Mouse (Mus musculus) limb, embryonic 10.5 days (tissue): ENCODE measurements at regions not wholly inside any gene's neighbourhood (a gene's known extent, or its start where the extent isn't known, plus 50 kb on each side); places are given as distances from the start of the nearest gene placed in this dataset.
"Not testable (repeated sequence)": the region's sequence is repeated elsewhere in the genome, so short reads cannot be mapped to it uniquely, and the experiment has no call there.

Experiments
- DNase-seq: peaks from one replicate; pipeline ENCODE4 v3.0.0-alpha.2; 2017; ENCODE audit warnings: low spot score
- H3K27ac ChIP-seq: fragments of 300-500 bp; sonication (generic); 2 replicates; pipeline ENCODE4 v1.5.1; 2016; ENCODE audit warnings: mild to moderate bottlenecking
- H3K27me3 ChIP-seq: fragments of 300-500 bp; sonication (generic); 2 replicates; pipeline ENCODE4 v1.6.1; 2016; ENCODE audit warnings: low read depth, mild to moderate bottlenecking; ENCODE audit not compliant: poor library complexity, severe bottlenecking
- H3K36me3 ChIP-seq: fragments of 300-500 bp; sonication (generic); 2 replicates; pipeline ENCODE4 v1.6.1; 2016; ENCODE audit warnings: mild to moderate bottlenecking, moderate library complexity
- H3K4me1 ChIP-seq: fragments of 300-500 bp; sonication (generic); 2 replicates; pipeline ENCODE4 v1.6.1; 2016
- H3K4me3 ChIP-seq: fragments of 300-500 bp; sonication (generic); 2 replicates; pipeline ENCODE4 v1.5.1; 2016; ENCODE audit warnings: mild to moderate bottlenecking, moderate library complexity
- H3K9me3 ChIP-seq: fragments of 300-500 bp; sonication (generic); replicated peaks from 2 replicates; pipeline ENCODE4 v1.6.1; 2016; ENCODE audit warnings: mild to moderate bottlenecking
- WGBS: fragments of 180-500 bp; shearing (Covaris S2); methylation state at CpG from one replicate; pipeline ENCODE4 v1.1.7; 2016; 5-methylcytosine and 5-hydroxymethylcytosine counted together

GRCm38 (mm10) chr2:166446536-166446935, 267.1 kb downstream of the Prex1 start:
- no peaks in the 10 kb centered on the region for H3K36me3 ChIP-seq
- no peak overlapping the region for H3K4me3 ChIP-seq
- no peaks in the 10 kb centered on the region for H3K9me3 ChIP-seq
- DNase-seq = no peak
- WGBS = 89% methylated on average over 3 of the region's 3 CpGs
- no peaks in the 10 kb centered on the region for H3K27me3 ChIP-seq
- H3K27ac ChIP-seq = peak overlapping the region; percentile 75
- peaks cover 85% of the 10 kb centered on the region for H3K4me1 ChIP-seq

- not testable (repeated sequence) for H3K9me3 ChIP-seq, H3K27me3 ChIP-seq, H3K36me3 ChIP-seq, DNase-seq, H3K4me3 ChIP-seq
- Histone ChIP-seq H3K4me1 (peaks cover 78% of the 10 kb centered on the region), H3K27ac (peak overlapping the region; percentile 75; the same call in 1 of the 2 replicates)
- 71% methylated on average over 7 of the region's 7 CpGs for WGBS
Observed at GRCm38 (mm10) chr2:166445824-166446223, 267.8 kb downstream of the Prex1 start.

- H3K9me3 ChIP-seq = no peaks in the 10 kb centered on the region
- H3K36me3 ChIP-seq = no peaks in the 10 kb centered on the region
- no peak overlapping the region for H3K4me3 ChIP-seq
- H3K27ac ChIP-seq = peak overlapping the region; percentile 56
- H3K4me1 ChIP-seq = peaks cover 63% of the 10 kb centered on the region
- no peaks in the 10 kb centered on the region for H3K27me3 ChIP-seq
- peak; percentile 59 for DNase-seq
- 19% methylated on average over 15 of the region's 15 CpGs for WGBS
Observed at GRCm38 (mm10) chr2:166442997-166443396, 270.6 kb downstream of the Prex1 start.

- Histone ChIP-seq H3K27ac (peak overlapping the region; percentile 76), H3K36me3 (no peaks in the 10 kb centered on the region), H3K27me3 (no peaks in the 10 kb centered on the region), H3K4me1 (peaks cover 36% of the 10 kb centered on the region), H3K9me3 (no peaks in the 10 kb centered on the region), H3K4me3 (no peak overlapping the region)
- 51% methylated on average over 13 of the region's 13 CpGs for WGBS
- DNase-seq = no peak
Observed at GRCm38 (mm10) chr2:166439847-166440775, 273.5 kb downstream of the Prex1 start.

- Histone ChIP-seq H3K36me3 (no peaks in the 10 kb centered on the region), H3K27me3 (peaks cover 3% of the 10 kb centered on the region; the same call in 1 of the 2 replicates), H3K27ac (no peak overlapping the region), H3K4me1 (peaks cover 36% of the 10 kb centered on the region), H3K9me3 (no peaks in the 10 kb centered on the region), H3K4me3 (no peak overlapping the region)
- DNase-seq = no peak
- 85% methylated on average over 9 of the region's 9 CpGs for WGBS
Observed at GRCm38 (mm10) chr2:166438207-166438606, 275.4 kb downstream of the Prex1 start.

GRCm38 (mm10) chr2:166434554-166434953, 279.1 kb downstream of the Prex1 start:
- no peak for DNase-seq
- H3K27ac ChIP-seq = peak overlapping the region; percentile 70
- H3K4me1 ChIP-seq = peaks cover 38% of the 10 kb centered on the region
- H3K9me3 ChIP-seq = no peaks in the 10 kb centered on the region
- 33% methylated on average over 8 of the region's 8 CpGs for WGBS
- peaks cover 3% of the 10 kb centered on the region; the same call in 1 of the 2 replicates for H3K27me3 ChIP-seq
- H3K4me3 ChIP-seq = no peak overlapping the region
- H3K36me3 ChIP-seq = no peaks in the 10 kb centered on the region

GRCm38 (mm10) chr2:166433655-166434333, 278.3 kb upstream of the Sulf2 start:
- no peaks in the 10 kb centered on the region for H3K9me3 ChIP-seq
- no peak overlapping the region for H3K4me3 ChIP-seq
- 88% methylated on average over 15 of the region's 15 CpGs for WGBS
- H3K4me1 ChIP-seq = peaks cover 37% of the 10 kb centered on the region
- DNase-seq = no peak
- peaks cover 3% of the 10 kb centered on the region; the same call in 1 of the 2 replicates for H3K27me3 ChIP-seq
- H3K27ac ChIP-seq = peak overlapping the region; percentile 70
- H3K36me3 ChIP-seq = no peaks in the 10 kb centered on the region

- Histone ChIP-seq H3K4me1 (peaks cover 37% of the 10 kb centered on the region), H3K27me3 (peaks cover 3% of the 10 kb centered on the region; the same call in 1 of the 2 replicates), H3K9me3 (no peaks in the 10 kb centered on the region), H3K36me3 (no peaks in the 10 kb centered on the region), H3K27ac (peak overlapping the region; percentile 70; the same call in 1 of the 2 replicates), H3K4me3 (no peak overlapping the region)
- DNase-seq = no peak
- WGBS = 81% methylated on average over 13 of the region's 13 CpGs
Observed at GRCm38 (mm10) chr2:166432948-166433654, 277.6 kb upstream of the Sulf2 start.

GRCm38 (mm10) chr2:166432531-166432930, 277.1 kb upstream of the Sulf2 start:
- peak overlapping the region; percentile 42 for H3K27ac ChIP-seq
- H3K36me3 ChIP-seq = no peaks in the 10 kb centered on the region
- DNase-seq = no peak
- H3K27me3 ChIP-seq = peaks cover 3% of the 10 kb centered on the region; the same call in 1 of the 2 replicates
- WGBS = 61% methylated on average over 8 of the region's 8 CpGs
- no peak overlapping the region for H3K4me3 ChIP-seq
- H3K9me3 ChIP-seq = no peaks in the 10 kb centered on the region
- H3K4me1 ChIP-seq = peaks cover 43% of the 10 kb centered on the region

- H3K4me3 ChIP-seq = no peak overlapping the region
- no peaks in the 10 kb centered on the region for H3K36me3 ChIP-seq
- H3K27ac ChIP-seq = peak overlapping the region; percentile 64
- no peaks in the 10 kb centered on the region for H3K9me3 ChIP-seq
- no peak for DNase-seq
- 79% methylated on average over 5 of the region's 5 CpGs for WGBS
- peaks cover 63% of the 10 kb centered on the region for H3K4me1 ChIP-seq
- H3K27me3 ChIP-seq = peaks cover 3% of the 10 kb centered on the region; the same call in 1 of the 2 replicates
Observed at GRCm38 (mm10) chr2:166429918-166430317, 274.5 kb upstream of the Sulf2 start.

GRCm38 (mm10) chr2:166429494-166429893, 274.0 kb upstream of the Sulf2 start:
- Histone ChIP-seq H3K4me3 (no peak overlapping the region), H3K27ac (peak overlapping the region; percentile 64), H3K36me3 (no peaks in the 10 kb centered on the region), H3K9me3 (no peaks in the 10 kb centered on the region), H3K4me1 (peaks cover 59% of the 10 kb centered on the region), H3K27me3 (peaks cover 3% of the 10 kb centered on the region; the same call in 1 of the 2 replicates)
- no peak for DNase-seq
- 92% methylated on average over 12 of the region's 12 CpGs for whole genome bisulfite sequencing

- peaks cover 48% of the 10 kb centered on the region for H3K4me1 ChIP-seq
- 68% methylated on average over 6 of the region's 6 CpGs for WGBS
- no peaks in the 10 kb centered on the region for H3K27me3 ChIP-seq
- H3K36me3 ChIP-seq = no peaks in the 10 kb centered on the region
- H3K9me3 ChIP-seq = no peaks in the 10 kb centered on the region
- no peak for DNase-seq
- 0 out of 2 replicates have a peak overlapping the region, but pooled peaks have one; percentile 27 for H3K4me3 ChIP-seq
- peak overlapping the region; percentile 73 for H3K27ac ChIP-seq
Observed at GRCm38 (mm10) chr2:166427390-166427789, 271.9 kb upstream of the Sulf2 start.
